Mouse (Mus musculus) small intestine, adult 2 months (tissue): ENCODE data around the gene Tnfrsf11a. TPM values are rescaled to one million over a fixed set of nuclear protein-coding genes. Genes with fewer than 3 reads are reported as not detected.

Source experiments
- H3K27ac ChIP-seq: fragments of 200-500 bp; 2 replicates; pipeline ENCODE4 v1.5.1; 2012; ENCODE audit warnings: low read depth, low read length, control low read depth, inconsistent platforms; ENCODE audit not compliant: insufficient read depth
- H3K27me3 ChIP-seq: fragments of 200-500 bp; 2 replicates; pipeline ENCODE4 v1.6.1; 2012; ENCODE audit warnings: mild to moderate bottlenecking, moderate library complexity, low read length, inconsistent platforms; ENCODE audit not compliant: control insufficient read depth, insufficient read depth
- H3K36me3 ChIP-seq: fragments of 200-500 bp; 2 replicates; pipeline ENCODE4 v1.6.1; 2012; ENCODE audit warnings: mild to moderate bottlenecking, low read length, control low read depth, inconsistent platforms; ENCODE audit not compliant: control insufficient read depth, insufficient read depth
- H3K4me1 ChIP-seq: fragments of 200-500 bp; 2 replicates; pipeline ENCODE4 v1.6.1; 2012; ENCODE audit warnings: low read length, inconsistent platforms, mixed read lengths; ENCODE audit not compliant: control insufficient read depth, insufficient read depth, insufficient read length
- H3K4me3 ChIP-seq: fragments of 200-500 bp; 2 replicates; pipeline ENCODE4 v1.5.1; 2012; ENCODE audit warnings: low read depth, mild to moderate bottlenecking, control low read depth, inconsistent platforms, low read length, moderate library complexity
- CTCF ChIP-seq: fragments of 200-500 bp; IDR thresholded peaks from 2 replicates; pipeline ENCODE4 v1.5.1; 2012; ENCODE audit warnings: low read depth, mild to moderate bottlenecking, control low read depth, inconsistent platforms, low read length, moderate library complexity, mixed read lengths; ENCODE audit not compliant: insufficient replicate concordance, insufficient read length; ENCODE audit errors: extremely low read depth
- POLR2A ChIP-seq: fragments of 200-500 bp; IDR thresholded peaks from 2 replicates; pipeline ENCODE4 v1.6.1; 2012; ENCODE audit warnings: low read depth, mild to moderate bottlenecking, control low read depth, inconsistent platforms, low read length, moderate library complexity
- WGBS: fragments of 180-500 bp; shearing (Covaris S2); methylation state at CpG from one replicate; pipeline ENCODE4 v1.1.7; 2018; 5-methylcytosine and 5-hydroxymethylcytosine counted together
- polyA plus RNA-seq: library from polyadenylated mRNA; depleted of rRNA; stranded (reverse); fragments of >200 nt; gene quantifications from 2 replicates; pipeline ENCODE4 v1.2.3, GENCODE M21; 2012

The Tnfrsf11a gene
- polyA plus RNA-seq, 1 experiment: 47.7 TPM

- no peaks in the 10 kb centered on the region for H3K4me1 ChIP-seq
- no peak overlapping the region for H3K4me3 ChIP-seq
- no peak overlapping the region for H3K27ac ChIP-seq
- TF ChIP-seq POLR2A: no peak
- TF ChIP-seq CTCF: no peak
- 77% methylated on average over 2 of the region's 2 CpGs for WGBS
- peaks cover 4% of the 10 kb centered on the region; the same call in 1 of the 2 replicates for H3K36me3 ChIP-seq
- H3K27me3 ChIP-seq: no peaks in the 10 kb centered on the region
Measured at GRCm38 (mm10) chr1:105851341-105851740, 70.8 kb downstream of the Tnfrsf11a start.

GRCm38 (mm10) chr1:105859740-105860139 lies 79.2 kb downstream of the Tnfrsf11a start:
- H3K4me3 ChIP-seq: no peak overlapping the region
- H3K4me1 ChIP-seq: no peaks in the 10 kb centered on the region; the same call in 1 of the 2 replicates
- no peak for TF ChIP-seq CTCF
- TF ChIP-seq POLR2A: no peak
- no peaks in the 10 kb centered on the region for H3K27me3 ChIP-seq
- WGBS: 62% methylated on average over 2 of the region's 2 CpGs
- H3K36me3 ChIP-seq: no peaks in the 10 kb centered on the region
- no peak overlapping the region for H3K27ac ChIP-seq

- Histone ChIP-seq H3K36me3 (no peaks in the 10 kb centered on the region), H3K27me3 (no peaks in the 10 kb centered on the region), H3K4me1 (0 out of 2 replicates have a peak, but pooled peaks cover 3% of the 10 kb centered on the region), H3K27ac (no peak overlapping the region), H3K4me3 (no peak overlapping the region)
- WGBS: 89% methylated on average over 6 of the region's 6 CpGs
- TF ChIP-seq POLR2A (no peak), CTCF (no peak)
Measured at GRCm38 (mm10) chr1:105876589-105876988, 96.1 kb downstream of the Tnfrsf11a start.

GRCm38 (mm10) chr1:105877808-105878207 lies 97.3 kb downstream of the Tnfrsf11a start:
- Histone ChIP-seq H3K4me1 (peaks cover 5% of the 10 kb centered on the region; the same call in 1 of the 2 replicates), H3K27me3 (no peaks in the 10 kb centered on the region), H3K36me3 (no peaks in the 10 kb centered on the region), H3K4me3 (no peak overlapping the region), H3K27ac (no peak overlapping the region)
- WGBS: 78% methylated on average over 5 of the region's 5 CpGs
- no peak for TF ChIP-seq CTCF
- no peak for TF ChIP-seq POLR2A

- H3K4me1 ChIP-seq: peaks cover 10% of the 10 kb centered on the region; the same call in 1 of the 2 replicates
- no peaks in the 10 kb centered on the region for H3K27me3 ChIP-seq
- no peak overlapping the region for H3K27ac ChIP-seq
- H3K4me3 ChIP-seq: no peak overlapping the region
- TF ChIP-seq POLR2A (no peak), CTCF (no peak)
- no peaks in the 10 kb centered on the region for H3K36me3 ChIP-seq
- 96% methylated on average over 11 of the region's 11 CpGs for WGBS
Measured at GRCm38 (mm10) chr1:105878416-105878815, 97.9 kb downstream of the Tnfrsf11a start.

GRCm38 (mm10) chr1:105880555-105881304 lies 100.2 kb downstream of the Tnfrsf11a start:
- Histone ChIP-seq H3K36me3 (no peaks in the 10 kb centered on the region), H3K27ac (no peak overlapping the region), H3K4me1 (peaks cover 10% of the 10 kb centered on the region; the same call in 1 of the 2 replicates), H3K4me3 (no peak overlapping the region), H3K27me3 (no peaks in the 10 kb centered on the region)
- 65% methylated on average over 25 of the region's 25 CpGs for WGBS
- no peak for TF ChIP-seq POLR2A
- no peak for TF ChIP-seq CTCF

- no peak overlapping the region for H3K4me3 ChIP-seq
- TF ChIP-seq POLR2A (no peak), CTCF (no peak)
- 72% methylated on average over 7 of the region's 7 CpGs for WGBS
- no peak overlapping the region for H3K27ac ChIP-seq
- no peaks in the 10 kb centered on the region for H3K36me3 ChIP-seq
- H3K27me3 ChIP-seq: no peaks in the 10 kb centered on the region
- H3K4me1 ChIP-seq: peaks cover 10% of the 10 kb centered on the region; the same call in 1 of the 2 replicates
Measured at GRCm38 (mm10) chr1:105881466-105881865, 100.9 kb downstream of the Tnfrsf11a start.
